Comparison of ENCODE assay signal across 17 mouse cellular contexts in the genomic region with DNA sequence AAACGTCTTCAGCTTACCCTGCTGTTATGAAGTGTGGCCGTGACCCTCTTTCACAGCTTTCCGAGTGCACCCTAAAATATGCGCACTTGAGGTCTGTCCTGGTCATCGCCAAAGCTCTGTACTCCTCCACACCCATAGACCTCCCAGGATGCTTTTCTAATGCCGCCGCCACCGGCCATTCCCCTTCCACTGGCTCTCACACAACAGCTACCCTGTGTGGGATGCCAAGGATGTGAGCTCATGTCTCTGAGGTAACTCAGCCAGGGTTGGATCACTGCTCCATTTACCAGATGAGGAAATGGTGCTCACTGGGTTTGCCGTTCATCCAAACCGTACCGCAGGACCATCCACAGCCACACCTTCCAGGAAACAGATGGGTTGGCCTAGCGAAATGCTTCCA.
DNase-seq lines count a peak whose midpoint lies in the region.
"Had no signal": no experiment of that assay in that cellular context is flagged by ENCODE, and none has a peak within 500 bp of the region (broad histone marks: within the 10 kb centered on the region; RNA-seq: fewer than 3 reads in every experiment).

No protein-coding gene starts in this region.

- DNase-seq in heart, adult 11 months = peak; percentile 89
- no peak for DNase-seq in heart, postnatal 10 days
- peak; percentile 29 for DNase-seq in testis, postnatal 10 days (ENCODE audit: low spot score)
- DNase-seq in testis, postnatal 14 days (ENCODE audit: low spot score) = no peak
- peak; percentile 27 for DNase-seq in ES-CJ7 (ENCODE audit: low read depth, low spot score)
- DNase-seq in ZHBTc4 (ENCODE audit: low read depth, low spot score) = peak; percentile 57
- DNase-seq in left cerebral cortex, adult 11 months (ENCODE audit: low spot score) = no peak
- DNase-seq: adrenal gland, adult 8-10 months; adrenal gland, postnatal 25 days; cerebellum, adult 11-12 months; cerebellum, adult 8-10 months; cerebellum, postnatal 14 days; gastrocnemius, postnatal 14 days; heart, adult 18-20 months; heart, postnatal 14 days; heart, postnatal 4 days; kidney, adult 11 months had no signal

- intact Hi-C loops in heart, postnatal 10 days (cut with DNase I) = no loop called here

Comparison
In these comparisons a context has a peak if more than half of its experiments do, and no peak if none do; other contexts are left out.
1. DNase-seq: peak in heart, adult 11 months (single experiment), testis, postnatal 10 days (single experiment), ES-CJ7 (single experiment) and ZHBTc4 (single experiment); none in heart, postnatal 10 days (0 of 2), testis, postnatal 14 days (single experiment) and left cerebral cortex, adult 11 months (single experiment).